Mouse (Mus musculus) erythroblast, embryonic 14.5 days (primary cell): ENCODE measurements around the gene Abhd16a. TPM values are rescaled to one million over a fixed set of nuclear protein-coding genes. Genes with fewer than 3 reads are reported as not detected.
"Not testable (repeated sequence)": the region's sequence is repeated elsewhere in the genome, so short reads cannot be mapped to it uniquely, and the experiment has no call there.

Source experiments
- H3K27me3 ChIP-seq: 2 replicates; pipeline ENCODE4 v1.6.1; 2012; ENCODE audit warnings: inconsistent platforms; ENCODE audit not compliant: control insufficient read depth
- H3K36me3 ChIP-seq: 2 replicates; pipeline ENCODE4 v1.6.1; 2012; ENCODE audit warnings: mild to moderate bottlenecking, inconsistent platforms; ENCODE audit not compliant: control insufficient read depth
- H3K4me1 ChIP-seq: 2 replicates; pipeline ENCODE4 v1.6.1; 2012; ENCODE audit warnings: inconsistent platforms; ENCODE audit not compliant: control insufficient read depth
- H3K4me3 ChIP-seq: replicated peaks from 2 replicates; pipeline ENCODE3; 2012; ENCODE audit warnings: moderate library complexity, mild to moderate bottlenecking, inconsistent platforms
- H3K9me3 ChIP-seq: 2 replicates; pipeline ENCODE4 v1.6.1; 2012; ENCODE audit warnings: low read length, inconsistent platforms, mixed read lengths; ENCODE audit not compliant: control insufficient read depth
- GATA1 ChIP-seq: IDR thresholded peaks from 2 replicates; pipeline ENCODE4 v1.6.1; 2012; ENCODE audit warnings: low read length, inconsistent platforms, mixed read lengths
- TAL1 ChIP-seq: IDR thresholded peaks from 3 replicates; pipeline ENCODE4 v1.6.1; 2012; ENCODE audit warnings: low read length, inconsistent platforms, mixed read lengths
- polyA plus RNA-seq: library from polyadenylated mRNA; stranded (reverse); fragments of >175 nt; gene quantifications from 2 replicates; pipeline ENCODE4 v1.2.3, GENCODE M21; 2012

Abhd16a gene
- polyA plus RNA-seq, 1 experiment, result 10.1 TPM

DNA sequence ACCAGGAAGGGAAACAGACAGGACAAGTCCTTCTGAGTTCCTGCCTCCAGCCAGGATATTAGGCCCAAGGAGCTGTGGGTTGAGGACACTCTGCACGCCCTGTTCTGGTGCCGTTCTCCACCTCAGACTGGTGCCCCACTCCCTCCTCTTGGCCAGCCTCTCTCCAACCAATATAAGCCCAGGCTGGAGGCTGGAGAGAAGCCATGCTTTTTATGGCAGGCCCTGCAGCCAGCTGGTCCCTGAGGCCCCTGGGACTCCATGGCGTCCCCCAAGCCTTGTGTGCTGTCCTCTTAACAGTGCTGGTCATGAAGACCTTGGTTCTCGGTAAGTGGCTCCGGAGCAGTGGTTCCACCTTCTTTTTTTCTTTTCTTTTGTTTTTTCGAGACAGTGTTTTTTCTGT lies 19.0 kb downstream of the Abhd16a start, which contains the start of gene Ly6g5c:
Gene Ly6g5c, plus strand, starts transcription at position 183 of the 400 bp plus-strand sequence.
- TF ChIP-seq TAL1 (no peak), GATA1 (no peak)
- H3K4me3 ChIP-seq, result no peak within 1 kb of the TSS
- peaks cover 18% of the 10 kb centered on the region for H3K36me3 ChIP-seq
- peaks cover 33% of the 10 kb centered on the region for H3K4me1 ChIP-seq
- H3K9me3 ChIP-seq, result no peaks in the 10 kb centered on the region
- H3K27me3 ChIP-seq, result peaks cover 2% of the 10 kb centered on the region; the same call in 1 of the 2 replicates

DNA sequence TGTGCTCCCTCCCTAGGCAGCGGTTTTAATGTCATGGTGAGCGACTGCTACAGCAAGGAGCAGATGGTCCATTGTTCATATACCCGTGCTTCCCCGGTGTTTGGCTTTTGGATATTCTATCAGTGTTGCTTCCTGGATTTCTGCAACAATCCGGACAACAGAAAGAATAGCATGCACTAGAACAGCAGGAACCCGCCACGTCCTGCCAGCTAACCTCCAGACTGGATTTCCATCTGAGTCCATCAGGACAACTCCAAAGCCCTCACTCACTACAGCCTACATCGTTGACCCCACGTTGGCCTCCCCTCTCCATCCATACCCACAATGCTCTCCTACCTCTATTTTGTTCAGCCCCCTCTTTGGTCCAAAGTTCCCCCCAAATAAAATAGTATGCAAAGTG lies 22.7 kb downstream of the Abhd16a start:
- Histone ChIP-seq H3K4me1 (no peaks in the 10 kb centered on the region; the same call in 1 of the 2 replicates), H3K36me3 (peaks cover 29% of the 10 kb centered on the region), H3K4me3 (no peak overlapping the region), H3K27me3 (peaks cover 2% of the 10 kb centered on the region; the same call in 1 of the 2 replicates), H3K9me3 (no peaks in the 10 kb centered on the region)
- no peak for TF ChIP-seq GATA1
- TF ChIP-seq TAL1, result no peak

DNA sequence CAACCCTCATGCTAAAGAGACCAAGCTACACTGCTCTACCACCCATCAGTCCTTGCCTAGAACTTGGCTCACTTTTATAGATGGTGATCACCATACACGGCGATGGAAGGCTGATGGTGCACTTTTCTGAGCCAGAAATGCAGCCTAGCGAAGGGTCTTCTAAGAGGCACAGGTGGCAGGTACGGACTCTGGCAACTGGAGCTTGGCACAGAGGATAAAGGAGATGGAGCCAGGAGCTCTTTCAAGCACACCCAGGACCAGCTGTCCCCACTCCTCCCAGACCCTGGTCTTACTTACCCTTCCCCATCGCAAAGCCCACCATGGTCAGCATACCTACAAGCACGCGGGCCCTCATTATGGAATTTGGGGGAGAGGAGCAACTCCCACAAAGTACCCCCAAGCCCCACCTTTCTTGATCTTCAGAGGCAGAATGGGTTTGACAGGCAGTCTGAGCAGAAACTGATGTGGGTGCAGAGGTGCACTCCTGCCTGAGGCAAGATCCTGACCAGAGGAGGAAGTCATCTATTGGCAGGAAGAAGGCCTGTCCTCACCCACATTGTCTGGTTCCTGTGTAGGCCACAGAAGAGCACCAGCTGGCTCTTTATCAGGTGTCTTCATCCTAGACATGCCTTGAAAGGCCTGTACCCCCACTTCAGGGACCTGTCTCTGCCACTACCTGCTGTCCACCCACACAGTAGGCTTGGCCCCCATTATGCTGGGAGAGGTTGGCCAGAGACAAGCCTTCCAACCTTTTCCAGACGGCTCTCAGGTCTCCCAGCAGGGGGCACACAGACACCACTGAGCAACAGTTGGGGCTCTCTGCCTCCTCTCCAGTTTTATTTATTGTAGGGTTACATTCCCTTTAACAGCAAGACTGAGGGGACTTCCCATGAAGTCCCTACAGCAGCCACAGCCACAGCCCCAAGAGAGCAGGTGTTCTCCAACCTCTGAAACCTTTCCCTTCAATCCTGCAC lies 26.3 kb downstream of the Abhd16a start, which contains the start of gene Ly6g5b:
Gene Ly6g5b, minus strand, starts transcription at position 383 of the 974 bp plus-strand sequence.
- H3K27me3 ChIP-seq, result peaks cover 2% of the 10 kb centered on the region; the same call in 1 of the 2 replicates
- H3K4me3 ChIP-seq, result no peak within 1 kb of the TSS
- H3K36me3 ChIP-seq, result peaks cover 58% of the 10 kb centered on the region
- no peaks in the 10 kb centered on the region for H3K9me3 ChIP-seq
- H3K4me1 ChIP-seq, result peaks cover 12% of the 10 kb centered on the region
- no peak for TF ChIP-seq TAL1

DNA sequence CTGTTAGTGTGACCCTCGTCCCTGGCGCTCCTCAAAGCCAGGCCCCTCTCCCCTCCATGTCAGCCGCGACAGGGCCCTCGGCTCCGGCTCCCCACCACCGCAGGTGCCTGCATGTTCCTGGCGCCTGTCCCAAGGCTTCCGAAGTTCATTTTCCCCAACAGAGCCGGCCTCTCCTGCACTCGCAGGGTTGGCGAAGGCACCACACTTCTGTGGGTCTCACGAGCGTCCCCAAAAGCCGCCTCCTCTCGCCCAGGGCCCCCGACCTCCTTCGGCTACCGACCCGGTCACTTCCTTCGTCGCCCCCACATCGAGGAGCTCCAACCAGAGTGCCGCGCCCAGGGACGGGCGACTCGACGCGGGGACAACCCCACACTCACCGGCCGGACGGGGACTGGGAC lies 31.7 kb downstream of the Abhd16a start:
- H3K4me3 ChIP-seq, result peak overlapping the region; percentile 74
- H3K27me3 ChIP-seq, result no peaks in the 10 kb centered on the region
- no peak for TF ChIP-seq GATA1
- peaks cover 52% of the 10 kb centered on the region for H3K4me1 ChIP-seq
- H3K9me3 ChIP-seq, result no peaks in the 10 kb centered on the region
- peaks cover 68% of the 10 kb centered on the region for H3K36me3 ChIP-seq

DNA sequence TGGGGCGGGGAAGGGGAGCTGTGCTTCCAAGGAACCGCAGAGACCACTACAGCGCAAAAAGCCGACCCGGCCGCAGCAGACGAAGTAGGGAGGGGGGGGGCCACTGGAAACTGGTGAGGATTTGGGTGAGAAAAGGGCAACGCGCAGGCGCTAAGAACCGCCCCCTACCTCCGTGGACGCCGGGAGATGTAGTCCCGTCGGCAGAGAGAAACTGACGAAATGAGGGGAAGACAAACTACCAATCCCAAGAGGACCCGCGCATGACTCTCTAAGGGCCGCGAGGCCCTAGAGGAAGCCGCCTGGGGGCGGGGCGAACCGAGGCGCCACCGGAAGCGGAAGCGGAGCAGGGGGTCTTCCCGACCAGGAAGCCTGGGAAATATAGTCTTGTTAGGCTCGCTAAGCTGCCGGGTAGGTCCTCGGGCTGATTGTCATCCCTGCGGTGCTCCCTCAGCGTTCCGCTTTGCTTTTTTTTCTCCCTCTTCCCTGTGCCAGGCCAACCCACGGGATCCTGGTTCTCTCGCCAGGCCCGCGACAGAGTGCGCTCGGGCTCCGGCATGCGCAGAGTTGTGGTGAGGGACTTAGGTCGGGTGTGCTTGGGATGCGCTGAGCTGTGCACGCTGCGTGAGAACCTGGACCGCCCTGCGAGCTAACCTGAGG lies 32.2 kb downstream of the Abhd16a start, which contains the start of gene Gpank1:
Gene Gpank1, plus strand, starts transcription at position 313 of the 657 bp plus-strand sequence.
- peaks cover 63% of the 10 kb centered on the region for H3K36me3 ChIP-seq
- H3K9me3 ChIP-seq, result no peaks in the 10 kb centered on the region
- H3K4me3 ChIP-seq, result peak within 1 kb of the TSS; percentile 74
- H3K4me1 ChIP-seq, result peaks cover 58% of the 10 kb centered on the region
- H3K27me3 ChIP-seq, result no peaks in the 10 kb centered on the region
- no peak for TF ChIP-seq GATA1
- no peak for TF ChIP-seq TAL1

DNA sequence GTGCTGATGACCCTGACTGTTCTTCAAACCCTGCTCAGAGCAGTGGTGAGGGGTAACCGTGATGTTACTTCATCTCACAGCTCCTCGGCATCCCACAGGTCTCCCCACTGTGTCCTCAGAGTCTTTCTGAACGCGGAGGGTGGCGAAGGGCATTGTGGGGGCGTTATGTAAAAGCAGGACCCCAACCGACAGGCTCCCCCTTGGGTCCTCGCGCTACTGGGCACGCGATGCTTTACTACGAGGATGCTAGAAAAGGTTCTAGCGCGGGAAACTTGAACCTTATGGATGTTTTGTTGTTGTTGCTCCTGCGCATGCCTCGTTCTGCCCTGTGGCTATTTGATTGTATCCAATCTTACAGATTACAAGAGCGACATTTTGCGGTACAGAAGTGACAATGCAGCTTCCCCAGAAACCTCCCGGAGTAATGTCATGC lies 32.8 kb downstream of the Abhd16a start, which contains the start of gene Csnk2b:
Gene Csnk2b, minus strand, starts transcription at position 183 of the 433 bp plus-strand sequence.
- Histone ChIP-seq H3K9me3 (no peaks in the 10 kb centered on the region), H3K4me3 (peak within 1 kb of the TSS; percentile 74), H3K27me3 (no peaks in the 10 kb centered on the region), H3K36me3 (peaks cover 58% of the 10 kb centered on the region), H3K4me1 (peaks cover 64% of the 10 kb centered on the region)
- TF ChIP-seq GATA1, result no peak
- no peak for TF ChIP-seq TAL1

DNA sequence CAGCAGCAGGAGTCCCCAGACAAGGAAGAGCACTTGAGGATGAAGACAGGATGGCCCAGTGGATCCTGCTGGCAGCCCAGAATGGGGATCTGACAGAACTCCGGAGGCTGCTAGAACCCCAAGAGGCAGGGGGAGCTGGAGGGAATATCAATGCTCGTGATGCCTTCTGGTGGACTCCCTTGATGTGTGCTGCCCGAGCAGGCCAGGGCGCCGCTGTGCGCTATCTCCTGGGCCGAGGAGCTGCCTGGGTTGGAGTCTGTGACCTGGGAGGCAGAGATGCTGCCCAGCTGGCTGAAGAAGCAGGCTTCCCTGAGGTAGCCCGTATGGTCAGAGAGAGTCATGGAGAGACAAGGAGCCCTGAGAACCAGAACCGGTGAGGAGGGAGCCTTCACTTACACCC lies 34.2 kb downstream of the Abhd16a start:
- Histone ChIP-seq H3K4me1 (peaks cover 71% of the 10 kb centered on the region), H3K36me3 (peaks cover 51% of the 10 kb centered on the region)
- H3K27me3 ChIP-seq, H3K4me3 ChIP-seq, H3K9me3 ChIP-seq: not testable (repeated sequence)

DNA sequence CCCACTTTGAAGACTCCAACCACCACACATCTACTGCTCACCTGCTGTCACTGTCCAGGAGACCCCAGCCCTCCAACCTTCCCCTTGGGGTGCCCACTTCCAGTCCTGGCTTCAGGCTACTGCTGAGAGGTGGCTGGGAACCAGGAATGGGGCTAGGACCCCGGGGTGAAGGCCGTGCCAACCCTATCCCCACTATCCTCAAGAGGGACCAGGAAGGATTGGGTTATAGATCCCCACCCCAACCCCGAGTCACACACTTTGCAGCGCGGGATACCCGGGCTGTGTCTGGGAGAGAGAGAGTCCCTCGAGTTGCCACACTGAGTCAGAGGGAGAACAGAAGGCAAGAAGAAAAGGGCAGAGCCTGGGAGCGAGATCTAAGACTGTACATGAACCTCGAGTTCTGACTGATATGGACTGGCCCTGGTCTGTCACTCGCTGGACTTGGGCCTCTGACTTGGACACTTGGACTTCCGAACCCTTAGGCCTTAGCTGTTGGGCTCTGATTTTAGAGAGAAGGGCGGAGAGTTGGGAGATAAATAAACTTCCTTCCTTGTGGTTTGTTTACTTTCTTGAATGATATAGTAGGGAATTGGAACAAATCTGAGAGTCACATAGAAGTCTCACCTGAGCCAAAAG lies 35.3 kb downstream of the Abhd16a start:
- not testable (repeated sequence) for H3K9me3 ChIP-seq, H3K27me3 ChIP-seq, H3K4me3 ChIP-seq
- H3K4me1 ChIP-seq, result peaks cover 75% of the 10 kb centered on the region
- peaks cover 48% of the 10 kb centered on the region for H3K36me3 ChIP-seq

DNA sequence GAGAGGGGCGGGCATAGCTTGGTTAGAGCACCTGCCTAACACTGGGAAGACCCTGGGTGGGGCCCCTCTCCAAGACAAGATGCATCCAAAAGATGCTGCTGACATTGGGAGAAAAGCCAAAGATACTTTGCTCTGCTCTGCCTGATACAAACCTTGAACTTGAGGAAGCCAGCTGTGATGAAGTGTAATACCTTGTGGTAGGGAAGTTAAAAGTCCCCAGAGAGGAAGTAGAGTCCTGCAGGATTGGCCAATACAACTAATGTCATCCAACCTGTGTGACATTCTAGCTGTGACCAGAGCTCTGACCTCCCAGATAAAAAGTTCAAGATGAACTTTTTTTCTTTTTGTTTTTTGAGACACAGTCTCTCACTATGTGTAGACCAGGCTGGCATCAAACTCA lies 36.0 kb downstream of the Abhd16a start:
- H3K36me3 ChIP-seq, result peaks cover 47% of the 10 kb centered on the region
- H3K4me3 ChIP-seq, result no peak overlapping the region
- TF ChIP-seq GATA1, result no peak
- TF ChIP-seq TAL1, result no peak
- no peaks in the 10 kb centered on the region for H3K27me3 ChIP-seq
- peaks cover 69% of the 10 kb centered on the region for H3K4me1 ChIP-seq
- H3K9me3 ChIP-seq, result no peaks in the 10 kb centered on the region
